In the genomic region with DNA sequence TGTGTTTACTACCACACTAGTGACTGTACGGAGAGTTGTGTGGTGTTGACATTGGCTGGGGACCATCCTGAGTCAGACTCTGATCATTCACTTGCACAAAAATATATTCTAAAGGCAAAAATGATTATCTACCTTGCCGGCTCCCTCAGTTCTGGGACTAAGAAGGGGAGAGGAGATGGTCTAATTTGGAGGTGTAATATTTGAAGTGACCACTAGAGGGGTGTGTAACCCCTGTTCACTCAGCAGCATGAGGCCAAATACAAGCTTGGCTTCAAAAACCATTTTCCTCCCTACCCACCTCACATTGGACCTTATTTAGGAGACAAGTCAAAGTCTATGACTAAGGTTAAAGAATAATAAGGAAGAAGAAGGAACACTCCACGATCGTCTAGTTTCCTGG, we compare ENCODE assay signal across 10 mouse cellular contexts. TPM values are rescaled to one million over a fixed set of nuclear protein-coding genes. Genes with fewer than 3 reads are reported as not detected.
DNase-seq lines count a peak whose midpoint lies in the region; ATAC-seq lines count a peak whose summit lies in the region.
"Had no signal": no experiment of that assay in that cellular context is flagged by ENCODE, and none has a peak within 500 bp of the region (broad histone marks: within the 10 kb centered on the region; RNA-seq: fewer than 3 reads in every experiment).

No protein-coding gene starts in this region.

- H3K27me3 ChIP-seq in forebrain, embryonic 14.5 days (replicated peaks; ENCODE audit: control insufficient read depth, insufficient read depth, low read length): no peaks in the 10 kb centered on the region
- H3K27me3 ChIP-seq: stomach, embryonic 15.5 days had no signal

- no peaks in the 10 kb centered on the region for H3K36me3 ChIP-seq in forebrain, embryonic 14.5 days (ENCODE audit: control insufficient read depth, insufficient read depth, low read length)
- H3K36me3 ChIP-seq: stomach, embryonic 15.5 days had no signal

- no peaks in the 10 kb centered on the region for H3K9me3 ChIP-seq in forebrain, embryonic 14.5 days (replicated peaks; ENCODE audit: control insufficient read depth, low read length)
- H3K9me3 ChIP-seq: stomach, embryonic 15.5 days had no signal

- H3K27ac ChIP-seq in forebrain, embryonic 14.5 days (ENCODE audit: low read depth, low read length): no peak overlapping the region
- H3K27ac ChIP-seq: stomach, embryonic 15.5 days had no signal

- DNase-seq in frontal cortex, postnatal 10 days (ENCODE audit: low spot score in 2 of 2): no peak
- peak; percentile 29 for DNase-seq in right cerebral cortex, adult 18-20 months
- DNase-seq in right cerebral cortex, postnatal 4 days: no peak
- DNase-seq in forebrain, embryonic 14.5 days (ENCODE audit: low spot score): peak; percentile 76
- peak; percentile 42 for DNase-seq in lung, postnatal 10 days
- DNase-seq in right cerebral cortex, postnatal 25 days: no peak
- DNase-seq in adrenal gland, adult 2 months: no peak

- ATAC-seq in frontal cortex, adult (ENCODE audit: low TSS enrichment): peak; percentile 88
- ATAC-seq in forebrain, embryonic 14.5 days: peak; percentile 65; the same call in 1 of the 2 replicates

- no peak overlapping the region for H3K4me3 ChIP-seq in forebrain, embryonic 14.5 days (ENCODE audit: low read depth, low read length)
- H3K4me3 ChIP-seq: stomach, embryonic 15.5 days had no signal

- H3K4me1 ChIP-seq in forebrain, embryonic 14.5 days (ENCODE audit: control insufficient read depth, insufficient read depth, low read length): no peaks in the 10 kb centered on the region
- H3K4me1 ChIP-seq: stomach, embryonic 15.5 days had no signal

- H3K4me2 ChIP-seq in forebrain, embryonic 14.5 days (ENCODE audit: low read length): no peak overlapping the region
- H3K4me2 ChIP-seq: stomach, embryonic 15.5 days had no signal

- no peak overlapping the region for H3K9ac ChIP-seq in forebrain, embryonic 14.5 days (ENCODE audit: low read length)
- H3K9ac ChIP-seq: stomach, embryonic 15.5 days had no signal

- WGBS in forebrain, embryonic 14.5 days: 54% methylated on average over 4 of the region's 4 CpGs

RNA-seq across cellular contexts. Expression of gene Pkp1, which starts 39.5 kb away (rescaled TPM):
- not detected in 2 replicates for polyA plus RNA-seq in forebrain, embryonic 14.5 days (2014; fragmentation: Nextera tagmentation; extraction: Ambion mirVana)
- not detected for total RNA-seq in adrenal gland, adult 2 months (2021)
- 0.03 TPM in 1 of 2 replicates, not detected in the other for polyA plus RNA-seq in adrenal gland, adult 2 months (2012; rRNA removed)

RNA-seq across cellular contexts. Expression of gene Igfn1, which starts 47.7 kb away (rescaled TPM):
- polyA plus RNA-seq in forebrain, embryonic 14.5 days (2014; fragmentation: Nextera tagmentation; extraction: Ambion mirVana): not detected in 2 replicates
- under 1 TPM in 1 of 2 experiments, not detected in 1; 0.17 TPM for total RNA-seq in adrenal gland, adult 2 months (2021)
- 0.16 and 0.17 TPM in 2 replicates for polyA plus RNA-seq in adrenal gland, adult 2 months (2012; rRNA removed)
- polyA plus RNA-seq: large intestine, adult 2 months had no signal

RNA-seq across cellular contexts. Expression of gene Tmem9, which starts 49.5 kb away (rescaled TPM):
- polyA plus RNA-seq in forebrain, embryonic 14.5 days (2014; fragmentation: Nextera tagmentation; extraction: Ambion mirVana): 129 and 143 TPM in 2 replicates
- 10 to 100 TPM; 39.5 to 46.4 TPM for total RNA-seq in adrenal gland, adult 2 months (2021)
- polyA plus RNA-seq in adrenal gland, adult 2 months (2012; rRNA removed): 102 and 112 TPM in 2 replicates

Comparison
In these comparisons a context has a peak if more than half of its experiments do, and no peak if none do; other contexts are left out.
1. DNase-seq: peak in right cerebral cortex, adult 18-20 months (single experiment), forebrain, embryonic 14.5 days (single experiment) and lung, postnatal 10 days (single experiment); none in frontal cortex, postnatal 10 days (0 of 2), right cerebral cortex, postnatal 4 days (single experiment), right cerebral cortex, postnatal 25 days (single experiment) and adrenal gland, adult 2 months (single experiment).